Mouse (Mus musculus) limb, embryonic 14.5 days (tissue): ENCODE measurements around the gene Slc44a3. TPM values are rescaled to one million over a fixed set of nuclear protein-coding genes. Genes with fewer than 3 reads are reported as not detected.

Source experiments
- ATAC-seq: fragments of 200-750 bp; cut with Nextera tagmentation; 2 replicates; pipeline ENCODE4 v1.8.0; 2017; ENCODE audit warnings: low read depth, moderate number of reproducible peaks, moderate TSS enrichment; ENCODE audit not compliant: low FRiP score
- DNase-seq: peaks from one replicate; pipeline ENCODE4 v3.0.0-alpha.2; 2015; ENCODE audit warnings: low spot score
- H3K27ac ChIP-seq: fragments of 300-500 bp; sonication (generic); replicated peaks from 2 replicates; pipeline ENCODE4 v1.5.1; 2014; ENCODE audit warnings: low read depth, mild to moderate bottlenecking, low read length, moderate library complexity, mixed read lengths
- H3K27me3 ChIP-seq: fragments of 300-500 bp; sonication (generic); 2 replicates; pipeline ENCODE4 v1.6.1; 2014; ENCODE audit warnings: low read length, mixed read lengths; ENCODE audit not compliant: control insufficient read depth, insufficient read depth
- H3K36me3 ChIP-seq: fragments of 300-500 bp; sonication (generic); 2 replicates; pipeline ENCODE4 v1.6.1; 2014; ENCODE audit warnings: mild to moderate bottlenecking, low read length, moderate library complexity, mixed read lengths; ENCODE audit not compliant: control insufficient read depth, insufficient read depth
- H3K4me1 ChIP-seq: fragments of 300-500 bp; sonication (generic); 2 replicates; pipeline ENCODE4 v1.6.1; 2014; ENCODE audit warnings: antibody characterized with exemption, low read length, mixed read lengths; ENCODE audit not compliant: control insufficient read depth, insufficient read depth
- H3K4me2 ChIP-seq: fragments of 300-500 bp; sonication (generic); replicated peaks from 2 replicates; pipeline ENCODE4 v1.6.1; 2014; ENCODE audit warnings: low read depth, mild to moderate bottlenecking, low read length, moderate library complexity; ENCODE audit not compliant: severe bottlenecking
- H3K4me3 ChIP-seq: fragments of 300-500 bp; sonication (generic); replicated peaks from 2 replicates; pipeline ENCODE4 v1.5.1; 2014; ENCODE audit warnings: low read length
- H3K9ac ChIP-seq: fragments of 300-500 bp; sonication (generic); 2 replicates; pipeline ENCODE4 v1.6.1; 2014; ENCODE audit warnings: mild to moderate bottlenecking, low read depth, low read length, moderate library complexity; ENCODE audit not compliant: severe bottlenecking
- H3K9me3 ChIP-seq: fragments of 300-500 bp; sonication (generic); 2 replicates; pipeline ENCODE4 v1.6.1; 2016; ENCODE audit warnings: low read length; ENCODE audit not compliant: control insufficient read depth
- POLR2A ChIP-seq: fragments of 200-500 bp; IDR thresholded peaks from 2 replicates; pipeline ENCODE4 v1.8.0; 2012; ENCODE audit warnings: inconsistent platforms, mild to moderate bottlenecking, moderate library complexity, borderline replicate concordance; ENCODE audit not compliant: insufficient read depth, insufficient read length; ENCODE audit errors: extremely low read depth
- WGBS: fragments of 180-500 bp; shearing (Covaris S2); extraction: QIAGEN DNeasy Blood & Tissue Kit; methylation state at CpG from one replicate; pipeline ENCODE4 v1.1.7; 2014; 5-methylcytosine and 5-hydroxymethylcytosine counted together
- polyA plus RNA-seq, 2 experiments: library from polyadenylated mRNA; depleted of rRNA in 1 of 2; stranded (reverse) in 1 of 2; unstranded in 1 of 2; fragments of >200 nt; fragmentation: Nextera tagmentation in 1 of 2; extraction: Ambion mirVana in 1 of 2; gene quantifications; 2 replicates each; pipeline versions ENCODE4 v1.2.1 to v1.2.3; 2012 to 2014

Slc44a3 gene
- polyA plus RNA-seq, 2 experiments, result 0.91 to 1.7 TPM

- no peak for TF ChIP-seq POLR2A
- Histone ChIP-seq H3K27me3 (no peaks in the 10 kb centered on the region), H3K4me1 (peaks cover 28% of the 10 kb centered on the region), H3K4me3 (no peak overlapping the region), H3K36me3 (no peaks in the 10 kb centered on the region), H3K27ac (peak overlapping the region; percentile 59), H3K9ac (no peak overlapping the region), H3K4me2 (0 out of 2 replicates have a peak overlapping the region, but pooled peaks have one; percentile 13), H3K9me3 (no peaks in the 10 kb centered on the region)
- 43% methylated on average over 12 of the region's 12 CpGs for WGBS
- DNase-seq, result peak; percentile 71
- ATAC-seq, result peak; percentile 76
Observed at GRCm38 (mm10) chr3:121489462-121490118, 42.6 kb downstream of the Slc44a3 start.

DNA sequence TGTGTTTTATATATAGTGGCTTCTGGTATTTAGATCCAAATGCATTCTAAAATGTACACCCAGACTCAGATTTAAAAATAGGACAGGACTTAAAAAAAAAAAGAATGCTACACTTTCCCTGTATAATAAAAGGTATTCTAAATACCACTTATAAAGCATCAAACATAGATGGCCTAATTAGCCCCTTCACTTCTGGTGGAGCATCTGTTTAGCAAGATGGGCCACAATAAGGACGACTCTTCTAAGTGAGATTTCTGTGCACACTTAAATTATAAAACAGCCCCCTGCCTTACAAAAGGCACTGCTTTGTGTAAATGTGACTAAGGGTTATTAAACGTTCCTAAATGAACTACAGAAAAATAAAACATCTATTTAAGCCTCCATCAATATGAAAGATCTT lies 47.0 kb downstream of the Slc44a3 start:
- DNase-seq (no peak), ATAC-seq (no peak)
- Histone ChIP-seq H3K9me3 (no peaks in the 10 kb centered on the region), H3K27ac (no peak overlapping the region), H3K9ac (no peak overlapping the region), H3K36me3 (no peaks in the 10 kb centered on the region), H3K4me1 (peaks cover 25% of the 10 kb centered on the region), H3K4me3 (no peak overlapping the region), H3K4me2 (no peak overlapping the region), H3K27me3 (no peaks in the 10 kb centered on the region)
- 48% methylated on average over 2 of the region's 2 CpGs for WGBS
- no peak for TF ChIP-seq POLR2A

GRCm38 (mm10) chr3:121483266-121484161 lies 48.7 kb downstream of the Slc44a3 start:
- Histone ChIP-seq H3K9ac (no peak overlapping the region; the same call in 1 of the 2 replicates), H3K9me3 (no peaks in the 10 kb centered on the region), H3K4me1 (peaks cover 11% of the 10 kb centered on the region), H3K4me3 (no peak overlapping the region), H3K27me3 (no peaks in the 10 kb centered on the region), H3K27ac (no peak overlapping the region), H3K36me3 (no peaks in the 10 kb centered on the region), H3K4me2 (no peak overlapping the region)
- TF ChIP-seq POLR2A, result no peak
- ATAC-seq, result no peak
- WGBS, result 33% methylated on average over 25 of the region's 25 CpGs
- DNase-seq, result no peak

DNA sequence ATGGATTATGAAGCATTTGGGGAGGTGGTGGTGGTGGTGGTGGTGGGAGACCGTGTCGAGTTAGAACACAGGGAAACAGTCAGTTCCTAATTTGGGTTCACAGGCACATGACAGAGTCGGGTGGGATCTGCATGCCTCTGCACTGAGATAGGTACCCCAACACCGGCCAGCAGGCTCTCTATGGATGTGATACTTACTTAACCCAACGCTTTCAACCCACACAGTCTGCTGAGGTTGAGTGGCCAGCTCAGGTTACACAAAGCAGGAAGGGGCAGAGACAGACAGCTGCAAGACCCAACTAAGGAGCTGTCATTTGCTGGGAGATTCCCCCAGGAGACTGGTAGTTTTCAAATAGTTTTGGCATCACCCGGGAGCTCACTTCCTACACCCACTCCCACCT lies 50.6 kb downstream of the Slc44a3 start:
- 30% methylated on average over 6 of the region's 6 CpGs for WGBS
- no peaks in the 10 kb centered on the region for H3K9me3 ChIP-seq
- ATAC-seq (peak; percentile 51), DNase-seq (no peak)
- H3K27me3 ChIP-seq, result no peaks in the 10 kb centered on the region
- H3K36me3 ChIP-seq, result no peaks in the 10 kb centered on the region
- H3K27ac ChIP-seq, result no peak overlapping the region
- no peak overlapping the region for H3K4me2 ChIP-seq
- H3K4me3 ChIP-seq, result no peak overlapping the region
- H3K4me1 ChIP-seq, result peaks cover 11% of the 10 kb centered on the region
- no peak overlapping the region for H3K9ac ChIP-seq
- no peak for TF ChIP-seq POLR2A

GRCm38 (mm10) chr3:121480961-121481436 lies 51.2 kb downstream of the Slc44a3 start:
- no peak for TF ChIP-seq POLR2A
- no peaks in the 10 kb centered on the region for H3K27me3 ChIP-seq
- ATAC-seq (no peak), DNase-seq (no peak)
- no peaks in the 10 kb centered on the region for H3K9me3 ChIP-seq
- 70% methylated on average over 6 of the region's 8 CpGs for WGBS
- H3K9ac ChIP-seq, result no peak overlapping the region
- no peak overlapping the region for H3K4me2 ChIP-seq
- peaks cover 11% of the 10 kb centered on the region for H3K4me1 ChIP-seq
- H3K4me3 ChIP-seq, result no peak overlapping the region
- no peaks in the 10 kb centered on the region for H3K36me3 ChIP-seq
- H3K27ac ChIP-seq, result no peak overlapping the region
